Mouse (Mus musculus) heart, adult 11 months (tissue): ENCODE results near the gene Tango2.
A peak's percentile ranks its signal among the peaks of the same experiment; 100 is the strongest.
"Not testable (repeated sequence)": the region's sequence is repeated elsewhere in the genome, so short reads cannot be mapped to it uniquely, and the experiment has no call there.

Experiments used
- DNase-seq: peaks from one replicate; pipeline ENCODE4 v3.0.0; 2022

Gene Tango2

GRCm38 (mm10) chr16:18342650-18343570 is 5.0 kb downstream of the Tango2 start:
- DNase-seq = peak; percentile 95

GRCm38 (mm10) chr16:18342076-18342475 is 5.8 kb downstream of the Tango2 start:
- no peak for DNase-seq

- DNase-seq = no peak
Observed at GRCm38 (mm10) chr16:18341605-18342004, 6.3 kb downstream of the Tango2 start.

- DNase-seq = peak; percentile 98
Observed at GRCm38 (mm10) chr16:18339866-18340265, 8.0 kb downstream of the Tango2 start.

DNA sequence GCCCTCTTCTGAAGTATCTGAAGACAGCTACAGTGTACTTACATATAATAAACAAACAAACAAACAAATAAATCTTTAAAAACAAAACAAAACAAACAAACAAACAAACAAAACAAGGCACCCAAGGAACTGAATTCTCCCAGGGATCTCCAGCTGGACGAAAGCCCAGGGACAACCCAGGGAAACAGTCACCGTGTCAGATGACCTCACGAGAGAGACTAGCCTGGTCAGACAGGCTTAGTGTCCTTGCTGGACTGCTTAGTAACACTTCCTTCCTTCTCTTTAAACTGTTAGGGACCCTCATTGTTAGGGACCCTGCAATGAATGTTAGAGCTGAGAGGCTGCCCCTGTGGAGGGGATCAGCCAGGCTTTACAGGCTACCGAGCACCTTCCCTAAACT is 10.6 kb downstream of the Tango2 start:
- no peak for DNase-seq

- peak; percentile 95 for DNase-seq
Observed at GRCm38 (mm10) chr16:18335981-18336380, 11.9 kb downstream of the Tango2 start.

- DNase-seq = peak; percentile 94
Observed at GRCm38 (mm10) chr16:18333976-18334375, 13.9 kb downstream of the Tango2 start.

GRCm38 (mm10) chr16:18328524-18328923 is 19.4 kb downstream of the Tango2 start:
- peak; percentile 92 for DNase-seq

GRCm38 (mm10) chr16:18327936-18328335 is 20.0 kb downstream of the Tango2 start:
- no peak for DNase-seq

DNA sequence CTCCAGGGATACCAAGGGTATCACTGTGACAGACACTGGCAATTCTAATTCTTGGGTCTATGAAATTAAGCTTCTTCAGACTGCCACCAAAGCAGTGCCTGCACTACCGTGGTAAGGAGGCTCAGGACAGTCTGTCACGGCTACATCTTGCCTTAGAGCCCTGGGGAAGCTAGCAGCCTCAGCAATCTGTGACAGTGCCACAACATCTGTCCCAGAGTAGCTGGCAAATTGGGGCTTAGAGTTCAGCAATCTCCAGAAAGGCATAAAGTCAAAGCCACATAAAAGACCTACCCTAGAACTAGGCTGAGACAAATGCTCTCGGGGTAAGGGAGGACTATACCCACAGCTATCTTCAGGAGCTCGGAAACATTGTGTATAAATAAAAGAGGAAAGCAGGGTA is 22.2 kb downstream of the Tango2 start:
- no peak for DNase-seq

GRCm38 (mm10) chr16:18324031-18324430 is 23.9 kb downstream of the Tango2 start:
- no peak for DNase-seq

- DNase-seq = no peak
Observed at GRCm38 (mm10) chr16:18323460-18323859, 24.4 kb downstream of the Tango2 start.

- no peak for DNase-seq
Observed at GRCm38 (mm10) chr16:18321443-18321842, 26.5 kb downstream of the Tango2 start.

GRCm38 (mm10) chr16:18318992-18319391 is 28.9 kb downstream of the Tango2 start:
- no peak for DNase-seq

DNA sequence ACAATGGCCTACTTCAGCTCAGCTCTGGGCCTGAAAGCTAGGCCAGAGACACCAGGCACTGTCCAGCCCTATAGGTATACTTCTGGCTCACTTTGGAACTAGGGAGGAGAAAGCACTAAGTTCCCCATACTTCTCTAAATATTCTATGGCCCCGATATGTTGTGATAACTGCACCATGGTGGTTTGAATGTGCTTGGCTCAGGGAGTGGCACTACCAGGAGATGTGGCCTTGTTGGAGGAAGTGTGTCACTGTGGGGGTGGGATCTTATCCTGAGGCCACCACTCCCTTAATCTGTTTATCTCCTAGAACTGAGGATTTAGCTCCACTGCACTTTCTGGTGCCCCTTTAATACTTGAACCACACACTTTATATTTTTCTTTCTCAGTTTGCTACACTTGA is 39.7 kb downstream of the Tango2 start:
- DNase-seq = no peak

DNA sequence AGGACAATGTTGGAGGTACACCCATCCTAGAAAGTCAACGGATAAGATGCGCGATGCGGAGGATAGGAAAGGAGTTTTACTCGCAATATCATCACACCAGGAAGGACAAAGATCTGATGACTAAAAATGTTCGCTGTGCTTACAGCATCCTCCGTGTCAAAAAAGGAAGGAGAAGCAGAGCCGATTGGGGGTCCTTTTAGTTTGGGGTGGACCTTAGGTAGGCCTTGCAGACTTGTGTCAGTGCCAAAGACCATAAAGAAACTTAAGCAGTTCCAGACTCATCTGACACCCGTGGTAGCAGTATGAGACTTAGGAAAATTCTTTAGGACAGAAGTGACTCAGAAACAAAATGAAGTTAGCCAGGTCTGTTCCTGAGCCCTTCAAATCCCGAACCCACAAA is 58.3 kb downstream of the Tango2 start:
- not testable (repeated sequence) for DNase-seq

- DNase-seq = peak; percentile 100
Observed at GRCm38 (mm10) chr16:18289067-18289588, 58.8 kb downstream of the Tango2 start, which contains the start of gene Dgcr8. Dgcr8 (minus strand) TSS chr16:18289246.

DNA sequence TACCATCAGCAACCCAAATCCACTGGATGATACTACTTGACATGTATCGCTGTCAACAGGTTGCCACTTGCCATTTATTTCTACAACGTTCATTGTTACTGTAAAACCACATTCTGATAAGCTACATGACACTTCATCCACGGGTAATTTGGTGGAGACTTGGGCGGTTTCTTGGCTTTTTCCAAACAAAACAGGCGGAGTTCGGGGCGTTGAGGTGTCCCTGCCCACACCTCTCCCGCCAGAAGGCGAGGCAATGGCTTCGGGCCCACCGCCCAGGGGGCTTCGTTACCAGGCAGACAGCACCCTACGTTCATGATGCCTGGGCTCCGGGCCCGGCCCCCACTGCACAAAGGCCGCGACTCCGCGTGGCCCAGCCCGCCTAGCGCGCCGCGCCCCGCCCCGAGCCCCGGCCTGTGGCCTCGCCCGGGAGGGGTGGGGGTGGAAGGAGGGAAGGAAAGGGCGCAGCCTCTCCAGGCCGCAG is 59.3 kb downstream of the Tango2 start:
- no peak for DNase-seq

DNA sequence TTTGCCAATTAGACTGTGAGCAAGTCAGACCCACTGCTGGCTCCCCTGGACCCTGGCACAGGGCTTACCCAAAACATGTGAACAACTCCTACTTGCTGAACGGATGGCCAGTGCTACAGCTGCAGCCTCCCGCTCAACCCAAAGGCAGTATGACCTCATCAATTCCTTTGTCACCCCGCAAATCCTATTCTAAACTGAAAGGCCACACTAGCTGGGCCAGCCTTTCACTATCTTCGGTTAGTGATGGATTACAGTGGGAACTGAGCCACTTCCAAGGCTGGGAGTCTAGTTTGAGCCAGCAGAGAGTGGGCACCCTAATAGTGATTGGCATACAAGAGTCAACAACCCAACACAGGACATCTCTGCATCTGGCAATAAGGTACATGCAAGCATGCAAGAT is 59.7 kb downstream of the Tango2 start:
- peak; percentile 93 for DNase-seq

GRCm38 (mm10) chr16:18275166-18275565 is 72.7 kb downstream of the Tango2 start:
- peak; percentile 42 for DNase-seq

DNA sequence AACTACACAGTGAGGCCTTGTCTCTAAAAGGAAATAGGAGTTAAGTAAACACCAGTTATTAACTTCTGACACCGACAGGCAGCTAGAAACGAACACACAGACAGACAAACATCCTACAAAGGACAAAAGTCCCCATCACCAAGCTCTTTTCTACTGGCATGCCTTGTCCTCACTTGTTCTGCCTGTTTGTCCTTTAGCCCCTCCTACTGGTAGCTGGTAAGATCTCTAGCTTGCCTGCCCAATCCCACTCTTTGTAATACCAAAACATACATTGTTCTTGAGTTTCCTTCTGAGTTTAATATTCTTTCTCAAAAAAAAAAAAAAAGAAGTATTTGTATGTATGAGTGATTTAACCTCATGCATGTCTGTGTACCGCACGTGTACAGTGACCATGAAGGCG is 79.7 kb downstream of the Tango2 start:
- peak; percentile 24 for DNase-seq

DNA sequence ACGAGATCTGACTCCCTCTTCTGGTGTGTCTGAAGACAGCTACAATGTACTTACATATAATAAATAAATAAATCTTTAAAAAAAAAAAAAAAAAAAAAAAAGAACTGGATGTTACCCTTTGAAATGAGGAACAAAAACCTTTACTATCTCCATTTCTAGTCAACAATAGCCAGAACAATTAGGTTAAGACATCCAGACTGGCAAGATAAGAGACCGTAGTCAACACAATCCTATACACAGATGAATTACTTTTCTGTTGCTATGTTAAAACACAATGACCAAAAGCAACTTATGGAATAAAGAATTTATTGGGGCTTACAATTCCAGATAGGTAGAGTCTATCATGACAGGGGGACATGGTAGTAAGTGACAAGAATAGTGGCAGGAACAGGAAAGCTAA is 82.9 kb downstream of the Tango2 start:
- DNase-seq = no peak

- no peak for DNase-seq
Observed at GRCm38 (mm10) chr16:18258221-18258620, 89.7 kb downstream of the Tango2 start, which contains the start of gene Gm49776. Gm49776 (minus strand) TSS chr16:18258321.

DNA sequence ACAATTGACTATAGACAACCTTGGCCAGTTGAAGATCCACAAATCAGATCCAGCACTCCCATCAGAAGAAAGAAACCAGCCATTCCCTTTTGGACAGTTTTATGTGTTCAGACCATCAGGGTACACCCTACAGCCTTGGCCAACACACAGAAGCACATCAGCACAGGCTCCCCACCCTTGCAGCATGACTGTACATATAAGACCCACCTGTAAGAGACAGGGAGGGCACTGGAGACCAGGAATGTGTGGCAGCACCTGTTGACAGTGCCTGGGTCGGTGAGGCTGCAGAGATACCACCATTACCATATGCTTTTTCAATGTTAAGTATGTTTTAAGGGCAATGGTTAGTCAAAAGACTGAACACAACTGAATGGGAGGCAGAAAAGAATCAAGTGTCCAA is 94.0 kb downstream of the Tango2 start:
- DNase-seq = peak; percentile 70
